In genomic region chr1:120093482-120094134, GRCm38 (mm10) we compare ENCODE assay signal across 8 mouse cellular contexts. TPM values are rescaled to one million over a fixed set of nuclear protein-coding genes. Genes with fewer than 3 reads are reported as not detected.
A peak's percentile ranks its signal among the peaks of the same experiment; 100 is the strongest.
DNase-seq lines count a peak whose midpoint lies in the region; ATAC-seq lines count a peak whose summit lies in the region.
"Not testable (repeated sequence)": the region's sequence is repeated elsewhere in the genome, so short reads cannot be mapped to it uniquely, and the experiment has no call there.

No protein-coding gene starts in this region.

- not testable (repeated sequence) for H3K27ac ChIP-seq in hindbrain, embryonic 14.5 days

- H3K4me2 ChIP-seq in hindbrain, embryonic 14.5 days (replicated peaks), result not testable (repeated sequence)

- not testable (repeated sequence) for H3K4me1 ChIP-seq in hindbrain, embryonic 14.5 days (replicated peaks; ENCODE audit: control insufficient read depth, insufficient read depth, low read length)

- WGBS in hindbrain, embryonic 14.5 days, result 58% methylated on average over 11 of the region's 14 CpGs

- DNase-seq in NIH3T3 (ENCODE audit: low read depth), result peak; percentile 95
- DNase-seq in cerebellum, adult 8-10 months, result peak; percentile 81
- peak; percentile 78 for DNase-seq in hindbrain, embryonic 14.5 days (ENCODE audit: low spot score)
- DNase-seq in left cerebral cortex, adult 11 months (ENCODE audit: low spot score), result peak; percentile 80
- peak; percentile 96 for DNase-seq in lung, postnatal 36 days
- peak; percentile 85 to 91 for DNase-seq in right cerebral cortex, postnatal 10 days (ENCODE audit: low spot score in 2 of 2)
- peak; percentile 71 for DNase-seq in urinary bladder, postnatal 10 days (ENCODE audit: low spot score)

- ATAC-seq in frontal cortex, adult (ENCODE audit: low TSS enrichment), result peak; percentile 97
- 0 out of 2 replicates have a peak, but pooled peaks have one; percentile 46 for ATAC-seq in hindbrain, embryonic 14.5 days (ENCODE audit: low FRiP score)

- H3K9ac ChIP-seq in hindbrain, embryonic 14.5 days, result not testable (repeated sequence)

- not testable (repeated sequence) for H3K4me3 ChIP-seq in hindbrain, embryonic 14.5 days (replicated peaks; ENCODE audit: low read length)

- not testable (repeated sequence) for H3K27me3 ChIP-seq in hindbrain, embryonic 14.5 days (ENCODE audit: control insufficient read depth, insufficient read depth, low read length)

- H3K36me3 ChIP-seq in hindbrain, embryonic 14.5 days (replicated peaks; ENCODE audit: control insufficient read depth, insufficient read depth), result not testable (repeated sequence)

- H3K9me3 ChIP-seq in hindbrain, embryonic 14.5 days (ENCODE audit: control insufficient read depth, low read length), result not testable (repeated sequence)

RNA-seq across cellular contexts. Expression of gene Tmem37, which starts 19.7 kb away (rescaled TPM):
- polyA plus RNA-seq in hindbrain, embryonic 14.5 days (2014; fragmentation: Nextera tagmentation; extraction: Ambion mirVana), result 7.5 and 10.1 TPM in 2 replicates

RNA-seq across cellular contexts. Expression of gene Dbi, which starts 27.3 kb away (rescaled TPM):
- polyA plus RNA-seq in hindbrain, embryonic 14.5 days (2014; fragmentation: Nextera tagmentation; extraction: Ambion mirVana), result 1,408 and 1,660 TPM in 2 replicates

RNA-seq across cellular contexts. Expression of gene 3110009E18Rik, which starts 27.4 kb away (rescaled TPM):
- polyA plus RNA-seq in hindbrain, embryonic 14.5 days (2014; fragmentation: Nextera tagmentation; extraction: Ambion mirVana), result 14.5 and 16.3 TPM in 2 replicates
